Mouse (Mus musculus) CD8-positive naive resting alpha-beta T cell, adult 2 months (primary cell): ENCODE measurements around the gene Krt16.

Experiments used
- DNase-seq, 2 experiments: peaks; one replicate each; pipeline ENCODE4 v3.0.0; 2022; ENCODE audit warnings: low read depth in 2 of 2, low spot score in 2 of 2

The Krt16 gene

GRCm38 (mm10) chr11:100248852-100249465, at the start of gene Krt16:
Krt16 (minus strand) TSS chr11:100248902.
- no peak for DNase-seq

- DNase-seq = no peak
These were observed 49.1 kb upstream of the Krt16 start for GRCm38 (mm10) chr11:100297801-100298200.

GRCm38 (mm10) chr11:100295308-100295707, 46.6 kb upstream of the Krt16 start:
- DNase-seq = peak; percentile 77 to 79

- no peak for DNase-seq
These were observed 44.2 kb upstream of the Krt16 start for GRCm38 (mm10) chr11:100292884-100293283.

- no peak for DNase-seq
These were observed 41.5 kb upstream of the Krt16 start for GRCm38 (mm10) chr11:100290235-100290634.

GRCm38 (mm10) chr11:100288942-100289341, 40.2 kb upstream of the Krt16 start:
- DNase-seq = no peak

- no peak for DNase-seq
These were observed 38.3 kb upstream of the Krt16 start for GRCm38 (mm10) chr11:100287024-100287423.

- no peak for DNase-seq
These were observed 36.3 kb upstream of the Krt16 start for GRCm38 (mm10) chr11:100284988-100285387.

- DNase-seq = peak; percentile 50 to 51
These were observed 33.8 kb upstream of the Krt16 start for GRCm38 (mm10) chr11:100282549-100282948.

- peak; percentile 71 to 74 for DNase-seq
These were observed 33.2 kb upstream of the Krt16 start for GRCm38 (mm10) chr11:100281596-100282544.

- no peak for DNase-seq
These were observed 30.1 kb upstream of the Krt16 start for GRCm38 (mm10) chr11:100278759-100279158.

GRCm38 (mm10) chr11:100277726-100278480, 29.2 kb upstream of the Krt16 start:
- no peak for DNase-seq

- no peak for DNase-seq
These were observed 26.8 kb upstream of the Krt16 start for GRCm38 (mm10) chr11:100275466-100275865.

GRCm38 (mm10) chr11:100274719-100275118, 26.0 kb upstream of the Krt16 start:
- no peak for DNase-seq

- DNase-seq = no peak
These were observed 23.2 kb upstream of the Krt16 start for GRCm38 (mm10) chr11:100271878-100272277.

GRCm38 (mm10) chr11:100269821-100270332, 21.2 kb upstream of the Krt16 start, which contains the start of gene Krt42:
Krt42 (minus strand) TSS chr11:100269871.
- no peak for DNase-seq

- DNase-seq = no peak
These were observed 13.6 kb upstream of the Krt16 start for GRCm38 (mm10) chr11:100262058-100262980.

GRCm38 (mm10) chr11:100261235-100261605, 12.5 kb upstream of the Krt16 start:
- no peak for DNase-seq

- DNase-seq = no peak
These were observed 12.0 kb upstream of the Krt16 start, which contains the start of gene Krt17 for GRCm38 (mm10) chr11:100260514-100261234. Krt17 (minus strand) TSS chr11:100261029.
